Mouse (Mus musculus): Measurements from ENCODE around the gene R3hdm4. TPM values are rescaled to one million over a fixed set of nuclear protein-coding genes. Genes with fewer than 3 reads are reported as not detected.

Gene R3hdm4
- total and polyA plus RNA-seq, 3 experiments: 29.1 to 105 TPM; not detected in 1

DNA sequence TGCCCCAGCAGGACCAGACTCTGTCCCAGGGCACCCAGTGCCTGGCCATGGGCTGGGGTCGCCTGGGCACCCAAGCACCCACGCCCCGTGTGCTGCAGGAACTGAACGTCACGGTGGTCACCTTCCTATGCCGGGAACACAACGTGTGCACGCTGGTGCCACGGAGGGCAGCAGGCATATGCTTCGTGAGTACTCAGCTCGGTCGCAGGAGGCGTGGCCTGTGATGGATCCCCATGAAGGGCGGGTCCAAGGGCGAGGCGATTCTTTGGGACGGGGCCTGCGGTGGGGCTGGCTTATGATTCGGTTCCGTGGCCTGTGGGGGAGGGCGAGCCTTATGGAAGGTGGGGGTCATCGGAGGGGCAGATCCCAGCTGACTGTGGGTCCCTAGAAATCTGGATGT, 39.0 kb downstream of the R3hdm4 start:
- H3K4me3 ChIP-seq (ENCODE audit: control insufficient read depth in 1 of 2, insufficient read depth in 1 of 2, low read depth in 2 of 2, low read length in 2 of 2): peak overlapping the region; percentile 63 to 85
- H3K9me3 ChIP-seq (replicated peaks; ENCODE audit: insufficient read depth, low read length): no peaks in the 10 kb centered on the region
- peak; percentile 76 for DNase-seq (ENCODE audit: low read depth, low spot score)
- TF ChIP-seq MAX (IDR thresholded peaks at IDR 0.05; ENCODE audit: low read length) (0 out of 2 replicates have a peak, but pooled peaks have one; percentile 20), MXI1 (IDR thresholded peaks at IDR 0.05; ENCODE audit: low read depth, low read length) (peak; percentile 66), MYC (IDR thresholded peaks at IDR 0.05; ENCODE audit: low read depth, low read length) (no peak), SMC3 (IDR thresholded peaks at IDR 0.05; ENCODE audit: low read depth, low read length) (no peak), NELFE (IDR thresholded peaks at IDR 0.05; ENCODE audit: low read depth, low read length) (no peak; the same call in 1 of the 2 replicates), POLR2A (IDR thresholded peaks at IDR 0.05; ENCODE audit: control insufficient read depth in 1 of 2, insufficient read depth in 1 of 2, low read depth in 1 of 2, low read length in 2 of 2, poor library complexity in 1 of 2) (peak in 1 of 2 experiments; percentile 45; a peak in 1 of 4 replicates)
- H3K79me2 ChIP-seq (ENCODE audit: control insufficient read depth, insufficient read depth, low read length, poor library complexity): no peaks in the 10 kb centered on the region
- H3K36me3 ChIP-seq (ENCODE audit: control insufficient read depth in 1 of 2, insufficient read depth in 2 of 2, low read length in 2 of 2): peaks cover 0 to 11% of the 10 kb centered on the region in 2 experiments; a peak in 2 of 4 replicates
- no peaks in the 10 kb centered on the region for H3K27me3 ChIP-seq (ENCODE audit: control insufficient read depth in 1 of 2, insufficient read depth in 2 of 2, low read length in 2 of 2)
- 0 out of 2 replicates have a peak overlapping the region, but pooled peaks have one; percentile 7 for H3K27ac ChIP-seq (ENCODE audit: control insufficient read depth, low read depth, low read length)
- peaks cover 8 to 39% of the 10 kb centered on the region in 2 experiments; a peak in 3 of 4 replicates for H3K4me1 ChIP-seq (ENCODE audit: control insufficient read depth in 1 of 2, insufficient read depth in 2 of 2, low read length in 2 of 2)
- peak overlapping the region; percentile 51 for H3K9ac ChIP-seq (ENCODE audit: control insufficient read depth, low read depth, low read length, poor library complexity, severe bottlenecking)

- no peaks in the 10 kb centered on the region for H3K79me2 ChIP-seq (ENCODE audit: control insufficient read depth, insufficient read depth, low read length, poor library complexity)
- no peaks in the 10 kb centered on the region for H3K27me3 ChIP-seq (ENCODE audit: control insufficient read depth in 1 of 2, insufficient read depth in 2 of 2, low read length in 2 of 2)
- peak overlapping the region; percentile 63 to 85 for H3K4me3 ChIP-seq (ENCODE audit: control insufficient read depth in 1 of 2, insufficient read depth in 1 of 2, low read depth in 2 of 2, low read length in 2 of 2)
- peak; percentile 74 for DNase-seq (ENCODE audit: low read depth, low spot score)
- no peak for TF ChIP-seq CHD2 (IDR thresholded peaks at IDR 0.05; ENCODE audit: low read length)
- no peak for TF ChIP-seq POLR2AphosphoS2 (IDR thresholded peaks at IDR 0.05; ENCODE audit: low read length)
- no peak for TF ChIP-seq GABPA (IDR thresholded peaks at IDR 0.05; ENCODE audit: low read depth, low read length)
- no peak for TF ChIP-seq ZNF384 (IDR thresholded peaks at IDR 0.05; ENCODE audit: low read depth, low read length)
- peak; percentile 65; the same call in 1 of the 2 replicates for TF ChIP-seq SIN3A (IDR thresholded peaks at IDR 0.05; ENCODE audit: low read length)
- 0 out of 2 replicates have a peak, but pooled peaks have one; percentile 30 for TF ChIP-seq MAX (IDR thresholded peaks at IDR 0.05; ENCODE audit: low read length)
- TF ChIP-seq MXI1 (IDR thresholded peaks at IDR 0.05; ENCODE audit: low read depth, low read length): peak; percentile 37; the same call in 1 of the 2 replicates
- H3K9ac ChIP-seq (ENCODE audit: control insufficient read depth, low read depth, low read length, poor library complexity, severe bottlenecking): peak overlapping the region; percentile 51
- peaks cover 12 to 47% of the 10 kb centered on the region in 2 experiments; a peak in 3 of 4 replicates for H3K4me1 ChIP-seq (ENCODE audit: control insufficient read depth in 1 of 2, insufficient read depth in 2 of 2, low read length in 2 of 2)
- peaks cover 0 to 19% of the 10 kb centered on the region in 2 experiments; a peak in 2 of 4 replicates for H3K36me3 ChIP-seq (ENCODE audit: control insufficient read depth in 1 of 2, insufficient read depth in 2 of 2, low read length in 2 of 2)
- no peak overlapping the region for H3K27ac ChIP-seq (ENCODE audit: control insufficient read depth, low read depth, low read length)
- H3K9me3 ChIP-seq (replicated peaks; ENCODE audit: insufficient read depth, low read length): no peaks in the 10 kb centered on the region
These were observed 40.3 kb downstream of the R3hdm4 start for GRCm38 (mm10) chr10:79880721-79881120.

DNA sequence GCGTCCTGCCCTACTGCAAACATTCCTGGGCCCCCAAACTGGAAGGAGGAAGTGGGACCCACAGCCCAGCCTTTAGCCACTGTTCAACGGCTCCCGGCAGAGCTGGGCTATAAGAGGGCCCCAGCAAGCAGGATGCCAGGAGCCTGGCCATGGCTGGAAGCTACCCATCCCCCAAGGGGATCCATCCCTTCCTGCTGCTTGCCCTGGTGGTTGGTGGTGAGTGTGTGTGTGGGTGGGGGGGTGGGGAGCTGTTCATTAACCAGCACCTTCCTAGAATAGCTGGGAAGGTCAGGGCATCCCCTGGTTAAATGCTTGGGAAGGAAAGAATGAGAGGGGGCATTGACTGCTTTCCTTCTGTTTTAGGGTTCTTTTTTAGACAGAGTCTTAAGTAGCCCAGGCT, 41.5 kb downstream of the R3hdm4 start:
- Histone ChIP-seq H3K36me3 (ENCODE audit: control insufficient read depth in 1 of 2, insufficient read depth in 2 of 2, low read length in 2 of 2) (peaks cover 0 to 19% of the 10 kb centered on the region in 2 experiments; a peak in 2 of 4 replicates), H3K4me1 (ENCODE audit: control insufficient read depth in 1 of 2, insufficient read depth in 2 of 2, low read length in 2 of 2) (peaks cover 12 to 46% of the 10 kb centered on the region in 2 experiments; a peak in 3 of 4 replicates), H3K27ac (ENCODE audit: control insufficient read depth, low read depth, low read length) (no peak overlapping the region), H3K27me3 (ENCODE audit: control insufficient read depth in 1 of 2, insufficient read depth in 2 of 2, low read length in 2 of 2) (no peaks in the 10 kb centered on the region), H3K9ac (ENCODE audit: control insufficient read depth, low read depth, low read length, poor library complexity, severe bottlenecking) (no peak overlapping the region), H3K4me3 (ENCODE audit: control insufficient read depth in 1 of 2, insufficient read depth in 1 of 2, low read depth in 2 of 2, low read length in 2 of 2) (no peak overlapping the region), H3K79me2 (ENCODE audit: control insufficient read depth, insufficient read depth, low read length, poor library complexity) (no peaks in the 10 kb centered on the region), H3K9me3 (replicated peaks; ENCODE audit: insufficient read depth, low read length) (no peaks in the 10 kb centered on the region)
- TF ChIP-seq NELFE (IDR thresholded peaks at IDR 0.05; ENCODE audit: low read depth, low read length) (no peak), MYB (IDR thresholded peaks at IDR 0.05; ENCODE audit: low read depth, low read length) (no peak), POLR2A (IDR thresholded peaks at IDR 0.05; ENCODE audit: control insufficient read depth in 1 of 2, insufficient read depth in 1 of 2, low read depth in 1 of 2, low read length in 2 of 2, poor library complexity in 1 of 2) (no peak), BHLHE40 (IDR thresholded peaks at IDR 0.05; ENCODE audit: borderline replicate concordance, low read depth, low read length) (no peak), ZMIZ1 (IDR thresholded peaks at IDR 0.05; ENCODE audit: low read depth, low read length) (no peak)
- no peak for DNase-seq (ENCODE audit: low read depth, low spot score)

Data from MEL (cell line).